Mouse (Mus musculus) testis, postnatal 14 days (tissue): ENCODE results near the gene Nfya.

Experiments
- DNase-seq: peaks from one replicate; pipeline ENCODE4 v3.0.0; 2021; ENCODE audit warnings: low spot score

Nfya gene

GRCm38 (mm10) chr17:48430394-48430793 is 20.7 kb upstream of the Nfya start:
- DNase-seq: no peak

- DNase-seq: no peak
Observed at GRCm38 (mm10) chr17:48427852-48428530, 18.3 kb upstream of the Nfya start.

- DNase-seq: no peak
Observed at GRCm38 (mm10) chr17:48426991-48427750, 17.5 kb upstream of the Nfya start.

GRCm38 (mm10) chr17:48425823-48426612 is 16.3 kb upstream of the Nfya start:
- no peak for DNase-seq

- no peak for DNase-seq
Observed at GRCm38 (mm10) chr17:48424237-48424636, 14.5 kb upstream of the Nfya start.

GRCm38 (mm10) chr17:48419571-48419970 is 9.9 kb upstream of the Nfya start:
- DNase-seq: no peak

- no peak for DNase-seq
Observed at GRCm38 (mm10) chr17:48418781-48419180, 9.1 kb upstream of the Nfya start.

GRCm38 (mm10) chr17:48418174-48418573 is 8.5 kb upstream of the Nfya start:
- no peak for DNase-seq

GRCm38 (mm10) chr17:48417521-48417920 is 7.8 kb upstream of the Nfya start:
- no peak for DNase-seq

- no peak for DNase-seq
Observed at GRCm38 (mm10) chr17:48416425-48417195, 6.9 kb upstream of the Nfya start.

GRCm38 (mm10) chr17:48416011-48416410 is 6.3 kb upstream of the Nfya start:
- DNase-seq: no peak

- DNase-seq: no peak
Observed at GRCm38 (mm10) chr17:48411241-48411640, 1.5 kb upstream of the Nfya start.

GRCm38 (mm10) chr17:48410299-48410785 is 636 bp upstream of the Nfya start:
- no peak for DNase-seq

- peak; percentile 75 for DNase-seq
Observed at GRCm38 (mm10) chr17:48408526-48409291, 997 bp downstream of the Nfya start.

GRCm38 (mm10) chr17:48407910-48408525 is 1.7 kb downstream of the Nfya start:
- no peak for DNase-seq

GRCm38 (mm10) chr17:48407154-48407553 is 2.6 kb downstream of the Nfya start:
- no peak for DNase-seq

- DNase-seq: no peak
Observed at GRCm38 (mm10) chr17:48404706-48405105, 5.0 kb downstream of the Nfya start.

GRCm38 (mm10) chr17:48403848-48404247 is 5.9 kb downstream of the Nfya start:
- no peak for DNase-seq

GRCm38 (mm10) chr17:48402751-48403150 is 7.0 kb downstream of the Nfya start:
- no peak for DNase-seq

GRCm38 (mm10) chr17:48401710-48402109 is 8.0 kb downstream of the Nfya start:
- DNase-seq: no peak

GRCm38 (mm10) chr17:48392616-48393015 is 17.1 kb downstream of the Nfya start:
- DNase-seq: no peak
